Mouse (Mus musculus) testis, adult 2 months (tissue): Measurements from ENCODE around the gene Atp6ap1l. TPM values are rescaled to one million over a fixed set of nuclear protein-coding genes. Genes with fewer than 3 reads are reported as not detected.

ENCODE experiments used
- H3K27ac ChIP-seq: fragments of 200-500 bp; 2 replicates; pipeline ENCODE4 v1.5.1; 2012; ENCODE audit warnings: low read depth, low read length; ENCODE audit not compliant: control insufficient read depth, insufficient read depth
- H3K27me3 ChIP-seq: fragments of 200-500 bp; 2 replicates; pipeline ENCODE4 v1.6.1; 2012; ENCODE audit warnings: mild to moderate bottlenecking, low read length, moderate library complexity; ENCODE audit not compliant: control insufficient read depth, insufficient read depth
- H3K36me3 ChIP-seq: fragments of 200-500 bp; 2 replicates; pipeline ENCODE4 v1.6.1; 2012; ENCODE audit warnings: mild to moderate bottlenecking, low read length; ENCODE audit not compliant: control insufficient read depth, insufficient read depth
- H3K4me1 ChIP-seq: fragments of 200-500 bp; 2 replicates; pipeline ENCODE4 v1.6.1; 2012; ENCODE audit warnings: low read length; ENCODE audit not compliant: control insufficient read depth, insufficient read depth
- H3K4me3 ChIP-seq: fragments of 200-500 bp; 2 replicates; pipeline ENCODE4 v1.5.1; 2012; ENCODE audit warnings: low read depth, mild to moderate bottlenecking, low read length, moderate library complexity, mixed read lengths; ENCODE audit not compliant: control insufficient read depth
- CTCF ChIP-seq: fragments of 200-500 bp; IDR thresholded peaks from 2 replicates; pipeline ENCODE4 v1.5.1; 2012; ENCODE audit warnings: low read depth, mild to moderate bottlenecking, inconsistent platforms, low read length, moderate library complexity; ENCODE audit not compliant: control insufficient read depth, insufficient read depth, insufficient replicate concordance
- POLR2A ChIP-seq: fragments of 200-500 bp; IDR thresholded peaks from 2 replicates; pipeline ENCODE4 v1.6.1; 2012; ENCODE audit warnings: low read depth, mild to moderate bottlenecking, inconsistent platforms, low read length, moderate library complexity; ENCODE audit not compliant: control insufficient read depth
- polyA plus RNA-seq: library from polyadenylated mRNA; depleted of rRNA; stranded (reverse); fragments of >200 nt; gene quantifications from 2 replicates; pipeline ENCODE4 v1.2.3, GENCODE M21; 2012

The Atp6ap1l gene
- polyA plus RNA-seq, 1 experiment = 184 TPM

- peak overlapping the region; percentile 76 for H3K4me3 ChIP-seq
- 0 out of 2 replicates have a peak, but pooled peaks cover 3% of the 10 kb centered on the region for H3K4me1 ChIP-seq
- H3K27me3 ChIP-seq = no peaks in the 10 kb centered on the region
- no peak for TF ChIP-seq POLR2A
- TF ChIP-seq CTCF = no peak
- no peak overlapping the region; the same call in 1 of the 2 replicates for H3K27ac ChIP-seq
- H3K36me3 ChIP-seq = no peaks in the 10 kb centered on the region; the same call in 1 of the 2 replicates
These were observed 19.2 kb downstream of the Atp6ap1l start for GRCm38 (mm10) chr13:90885856-90886532.

GRCm38 (mm10) chr13:90881727-90882429 lies 23.3 kb downstream of the Atp6ap1l start:
- H3K4me3 ChIP-seq = no peak overlapping the region
- no peak for TF ChIP-seq CTCF
- no peak for TF ChIP-seq POLR2A

GRCm38 (mm10) chr13:90871579-90871978 lies 33.6 kb downstream of the Atp6ap1l start:
- TF ChIP-seq POLR2A (no peak), CTCF (no peak)
- H3K4me1 ChIP-seq = no peaks in the 10 kb centered on the region
- no peaks in the 10 kb centered on the region for H3K36me3 ChIP-seq
- H3K27ac ChIP-seq = no peak overlapping the region
- no peaks in the 10 kb centered on the region for H3K27me3 ChIP-seq
- H3K4me3 ChIP-seq = no peak overlapping the region

More at GRCm38 (mm10) chr13:90881727-90882429, 23.3 kb downstream of the Atp6ap1l start:
- Histone ChIP-seq H3K36me3 (no peaks in the 10 kb centered on the region; the same call in 1 of the 2 replicates), H3K27me3 (no peaks in the 10 kb centered on the region), H3K27ac (no peak overlapping the region), H3K4me1 (0 out of 2 replicates have a peak, but pooled peaks cover 2% of the 10 kb centered on the region)

GRCm38 (mm10) chr13:90869157-90869556 lies 36.0 kb downstream of the Atp6ap1l start:
- TF ChIP-seq POLR2A (no peak), CTCF (no peak)
- Histone ChIP-seq H3K27me3 (no peaks in the 10 kb centered on the region), H3K27ac (no peak overlapping the region), H3K4me1 (no peaks in the 10 kb centered on the region), H3K4me3 (no peak overlapping the region), H3K36me3 (no peaks in the 10 kb centered on the region)

- no peak for TF ChIP-seq POLR2A
- no peaks in the 10 kb centered on the region for H3K36me3 ChIP-seq
- H3K4me3 ChIP-seq = no peak overlapping the region
- H3K27me3 ChIP-seq = no peaks in the 10 kb centered on the region
- H3K4me1 ChIP-seq = no peaks in the 10 kb centered on the region
- H3K27ac ChIP-seq = no peak overlapping the region
These were observed 43.0 kb downstream of the Atp6ap1l start for GRCm38 (mm10) chr13:90862138-90862537.

- Histone ChIP-seq H3K27me3 (no peaks in the 10 kb centered on the region), H3K36me3 (no peaks in the 10 kb centered on the region), H3K4me3 (no peak overlapping the region), H3K27ac (no peak overlapping the region), H3K4me1 (no peaks in the 10 kb centered on the region)
- TF ChIP-seq CTCF (no peak), POLR2A (no peak)
These were observed 44.2 kb downstream of the Atp6ap1l start for GRCm38 (mm10) chr13:90860888-90861431.
